Mouse (Mus musculus) C2C12 (cell line): ENCODE measurements around the gene Cyb5d2. TPM values are rescaled to one million over a fixed set of nuclear protein-coding genes. Genes with fewer than 3 reads are reported as not detected.

Experiments
- H3K27me3 ChIP-seq: one replicate; pipeline ENCODE4 v1.6.1; 2011; ENCODE audit not compliant: control insufficient read depth, insufficient read depth, insufficient read length
- H3K36me3 ChIP-seq: one replicate; pipeline ENCODE4 v1.6.1; 2011; ENCODE audit not compliant: control insufficient read depth, insufficient read depth
- H3K4me3 ChIP-seq: one replicate; pipeline ENCODE4 v1.5.1; 2011; ENCODE audit warnings: mild to moderate bottlenecking, control low read depth; ENCODE audit not compliant: poor library complexity, insufficient read depth, severe bottlenecking
- H3K79me2 ChIP-seq: one replicate; pipeline ENCODE4 v1.6.1; 2011; ENCODE audit not compliant: control insufficient read depth, insufficient read depth
- H3K79me3 ChIP-seq: one replicate; pipeline ENCODE4 v1.6.1; 2011; ENCODE audit warnings: low read depth, control low read depth
- H3ac ChIP-seq: one replicate; pipeline ENCODE3; 2011; ENCODE audit warnings: low read depth; ENCODE audit not compliant: control insufficient read depth, insufficient read length
- CEBPB ChIP-seq: IDR thresholded peaks from one replicate; pipeline ENCODE4 v1.6.1; 2011; ENCODE audit warnings: low read depth, mild to moderate bottlenecking, control low read depth, moderate library complexity
- CTCF ChIP-seq: IDR thresholded peaks from one replicate; pipeline ENCODE4 v1.5.1; 2011; ENCODE audit not compliant: control insufficient read depth, insufficient read depth, insufficient read length
- FOSL1 ChIP-seq: IDR thresholded peaks from one replicate; pipeline ENCODE4 v1.8.0; 2011; ENCODE audit warnings: mild to moderate bottlenecking, low read length; ENCODE audit not compliant: poor library complexity, insufficient read depth, severe bottlenecking
- MAX ChIP-seq: IDR thresholded peaks from one replicate; pipeline ENCODE4 v1.6.1; 2011; ENCODE audit warnings: mild to moderate bottlenecking, control low read depth
- MYOD1 ChIP-seq: IDR thresholded peaks from one replicate; pipeline ENCODE4 v1.6.1; 2011; ENCODE audit warnings: low read depth; ENCODE audit not compliant: control insufficient read depth, insufficient read length
- MYOG ChIP-seq: IDR thresholded peaks from one replicate; pipeline ENCODE4 v1.6.1; 2011; ENCODE audit not compliant: control insufficient read depth, insufficient read length; ENCODE audit errors: extremely low read depth
- USF1 ChIP-seq: IDR thresholded peaks from one replicate; pipeline ENCODE4 v1.6.1; 2011; ENCODE audit warnings: low read depth, mild to moderate bottlenecking, control low read depth, moderate library complexity
- polyA plus RNA-seq: library from polyadenylated mRNA; unstranded; fragments of >200 nt; fragmentation: generic; extraction: Trizol; gene quantifications from one replicate; pipeline ENCODE4 v1.2.1, GENCODE M21; 2012; ENCODE audit warnings: missing spikeins

Gene Cyb5d2
- polyA plus RNA-seq, 1 experiment, result 5.5 TPM

DNA sequence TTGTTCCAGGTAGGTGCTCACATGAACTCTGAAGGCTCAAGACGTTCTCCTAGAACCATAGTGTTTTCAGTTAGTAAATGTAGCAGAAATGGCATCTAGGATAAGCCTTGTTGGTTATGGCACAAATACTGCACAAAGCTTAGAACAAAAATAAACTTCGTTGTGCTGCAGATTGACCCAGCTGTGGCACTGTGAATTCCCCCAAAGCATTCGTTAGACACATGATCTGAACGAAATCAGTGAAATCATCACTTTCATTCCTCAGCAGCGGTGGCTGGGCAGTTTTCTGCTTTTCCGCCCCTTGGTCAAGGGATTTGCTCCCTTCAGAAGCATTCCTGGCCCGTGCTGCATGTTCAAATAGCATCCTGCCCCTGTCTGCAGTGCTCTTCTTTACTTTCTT lies 22.1 kb upstream of the Cyb5d2 start:
- Histone ChIP-seq H3ac (no peak overlapping the region), H3K36me3 (peaks cover 28% of the 10 kb centered on the region), H3K27me3 (no peaks in the 10 kb centered on the region), H3K79me3 (peaks cover 19% of the 10 kb centered on the region), H3K4me3 (no peak overlapping the region), H3K79me2 (peaks cover 46% of the 10 kb centered on the region)
- TF ChIP-seq CTCF (no peak), MYOG (no peak), CEBPB (no peak), MYOD1 (no peak), MAX (no peak), FOSL1 (no peak), USF1 (no peak)

DNA sequence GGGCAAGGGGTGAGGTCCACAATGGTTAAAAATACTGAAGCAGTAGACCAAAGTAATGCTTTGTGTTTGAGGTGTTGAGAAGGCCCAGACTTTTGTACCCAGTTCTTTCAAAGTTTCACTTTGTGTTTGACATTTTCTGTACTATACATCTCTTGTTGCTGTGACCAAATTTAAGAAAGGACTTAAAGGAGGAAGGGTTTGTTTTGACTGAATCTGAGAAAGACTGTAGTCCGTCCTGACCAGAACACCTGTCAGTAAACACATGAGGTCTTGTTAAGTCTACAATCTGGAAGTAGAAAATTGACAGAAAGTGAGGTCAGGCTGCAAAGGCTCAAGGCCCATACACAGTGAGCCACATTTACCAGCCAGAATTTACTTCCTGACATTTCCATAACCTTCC lies 20.9 kb upstream of the Cyb5d2 start:
- Histone ChIP-seq H3K27me3 (no peaks in the 10 kb centered on the region), H3K79me2 (peaks cover 57% of the 10 kb centered on the region), H3K36me3 (peaks cover 27% of the 10 kb centered on the region), H3K4me3 (no peak overlapping the region), H3ac (no peak overlapping the region), H3K79me3 (peaks cover 19% of the 10 kb centered on the region)
- TF ChIP-seq MAX (no peak), FOSL1 (no peak), MYOG (no peak), USF1 (no peak), MYOD1 (no peak), CTCF (no peak), CEBPB (no peak)

- no peak for TF ChIP-seq CEBPB
- no peak for TF ChIP-seq MAX
- TF ChIP-seq CTCF, result no peak
- TF ChIP-seq USF1, result no peak
- TF ChIP-seq FOSL1, result no peak
- TF ChIP-seq MYOD1, result no peak
- no peak for TF ChIP-seq MYOG
- Histone ChIP-seq H3K4me3 (no peak overlapping the region), H3K27me3 (no peaks in the 10 kb centered on the region), H3K79me2 (peaks cover 84% of the 10 kb centered on the region), H3ac (no peak overlapping the region), H3K79me3 (peaks cover 31% of the 10 kb centered on the region), H3K36me3 (peaks cover 12% of the 10 kb centered on the region)
These were observed 18.2 kb upstream of the Cyb5d2 start for GRCm38 (mm10) chr11:72814188-72814587.

DNA sequence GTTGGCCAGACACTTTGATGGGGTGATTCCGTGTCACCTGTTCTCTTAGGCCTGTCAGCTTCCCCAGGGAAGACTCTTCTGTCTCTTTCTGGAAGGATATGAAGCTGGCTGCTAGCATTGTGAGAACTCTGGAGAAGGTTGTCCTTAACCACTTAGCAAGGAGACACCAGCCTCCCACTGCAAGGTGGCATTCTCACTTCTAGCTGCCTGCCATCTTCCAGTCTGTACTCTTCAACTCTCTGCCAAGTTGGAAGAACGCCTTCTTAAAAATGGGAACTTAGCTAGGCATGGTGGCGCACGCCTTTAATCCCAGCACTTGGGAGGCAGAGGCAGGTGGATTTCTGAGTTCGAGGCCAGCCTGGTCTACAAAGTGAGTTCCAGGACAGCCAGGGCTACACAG lies 17.7 kb upstream of the Cyb5d2 start:
- Histone ChIP-seq H3K79me3 (peaks cover 31% of the 10 kb centered on the region), H3ac (no peak overlapping the region), H3K27me3 (no peaks in the 10 kb centered on the region), H3K79me2 (peaks cover 89% of the 10 kb centered on the region), H3K4me3 (no peak overlapping the region), H3K36me3 (peaks cover 9% of the 10 kb centered on the region)
- TF ChIP-seq MYOD1 (no peak), FOSL1 (no peak), CEBPB (no peak), MYOG (no peak), CTCF (no peak), MAX (no peak), USF1 (no peak)

DNA sequence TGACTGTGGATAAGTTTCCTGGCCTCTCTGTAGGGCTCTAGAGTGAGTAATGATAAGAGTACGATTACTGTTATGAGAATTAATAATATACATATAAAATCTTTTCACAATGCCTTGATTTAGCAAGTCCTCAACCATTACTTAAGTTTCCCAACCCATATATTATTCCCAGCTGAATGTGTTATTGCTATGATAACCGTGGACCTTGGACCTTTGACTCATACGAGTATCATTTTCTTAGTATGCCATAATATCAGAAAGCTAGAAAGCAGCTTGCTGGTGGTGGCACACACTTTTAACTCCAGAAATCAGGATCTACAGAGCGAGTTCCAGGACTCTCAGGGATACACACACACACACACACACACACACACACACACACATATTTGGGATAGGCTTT lies 12.1 kb upstream of the Cyb5d2 start:
- TF ChIP-seq MYOD1 (no peak), FOSL1 (no peak), USF1 (no peak), CEBPB (no peak), MAX (no peak), MYOG (no peak), CTCF (no peak)
- no peak overlapping the region for H3K4me3 ChIP-seq
- peaks cover 99% of the 10 kb centered on the region for H3K79me2 ChIP-seq
- no peak overlapping the region for H3ac ChIP-seq
- H3K79me3 ChIP-seq, result peaks cover 51% of the 10 kb centered on the region
- H3K36me3 ChIP-seq, result peaks cover 7% of the 10 kb centered on the region
- no peaks in the 10 kb centered on the region for H3K27me3 ChIP-seq

- peaks cover 100% of the 10 kb centered on the region for H3K79me2 ChIP-seq
- H3K27me3 ChIP-seq, result no peaks in the 10 kb centered on the region
- peaks cover 7% of the 10 kb centered on the region for H3K36me3 ChIP-seq
- TF ChIP-seq CEBPB (no peak), MYOD1 (no peak), FOSL1 (no peak), MYOG (no peak), MAX (no peak), CTCF (no peak), USF1 (no peak)
- peaks cover 58% of the 10 kb centered on the region for H3K79me3 ChIP-seq
- H3K4me3 ChIP-seq, result no peak overlapping the region
- no peak overlapping the region for H3ac ChIP-seq
These were observed 10.6 kb upstream of the Cyb5d2 start for GRCm38 (mm10) chr11:72806556-72806955.
